Mouse (Mus musculus): ENCODE results near the gene Olfr283.
"Not testable (repeated sequence)": the region's sequence is repeated elsewhere in the genome, so short reads cannot be mapped to it uniquely, and the experiment has no call there.

Olfr283 gene

GRCm38 (mm10) chr15:98380846-98381245 is at the start of gene Olfr283:
Olfr283 (minus strand) TSS chr15:98380946.
- in situ Hi-C loops (cut with MboI, MseI): loop anchor here in 1 of 2 experiments (5.0 to 10.0 kb wide), 2 partner anchors 289 to 1924 kb away; partner anchors contain the start of genes Mettl7a1, Pfkm and Senp1

GRCm38 (mm10) chr15:98425188-98425587 is 44.4 kb upstream of the Olfr283 start:
- in situ Hi-C loops (cut with MboI, MseI): no loop called here

- in situ Hi-C loops (cut with MboI, MseI): no loop called here
These were observed 44.0 kb upstream of the Olfr283 start for GRCm38 (mm10) chr15:98424753-98425152.

- in situ Hi-C loops (cut with MboI, MseI): no loop called here
These were observed 43.6 kb upstream of the Olfr283 start for GRCm38 (mm10) chr15:98424326-98424725.

GRCm38 (mm10) chr15:98420897-98421296 is 40.2 kb upstream of the Olfr283 start:
- in situ Hi-C loops (cut with MboI, MseI): no loop called here

- in situ Hi-C loops (cut with MboI, MseI): no loop called here
These were observed 37.4 kb upstream of the Olfr283 start for GRCm38 (mm10) chr15:98418096-98418495.

GRCm38 (mm10) chr15:98417285-98417684 is 36.5 kb upstream of the Olfr283 start:
- in situ Hi-C loops (cut with MboI, MseI): not testable (repeated sequence)

- in situ Hi-C loops (cut with MboI, MseI): not testable (repeated sequence)
These were observed 36.1 kb upstream of the Olfr283 start for GRCm38 (mm10) chr15:98416802-98417201.

- in situ Hi-C loops (cut with MboI, MseI): no loop called here
These were observed 35.2 kb upstream of the Olfr283 start for GRCm38 (mm10) chr15:98415996-98416395.

- in situ Hi-C loops (cut with MboI, MseI): no loop called here
These were observed 29.5 kb upstream of the Olfr283 start for GRCm38 (mm10) chr15:98410249-98410648.

GRCm38 (mm10) chr15:98409635-98410034 is 28.9 kb upstream of the Olfr283 start:
- in situ Hi-C loops (cut with MboI, MseI): no loop called here

GRCm38 (mm10) chr15:98408406-98409060 is 27.8 kb upstream of the Olfr283 start:
- in situ Hi-C loops (cut with MboI, MseI): no loop called here

GRCm38 (mm10) chr15:98402356-98402755 is 21.6 kb upstream of the Olfr283 start:
- in situ Hi-C loops (cut with MboI, MseI): no loop called here

- in situ Hi-C loops (cut with MboI, MseI): no loop called here
These were observed 16.4 kb upstream of the Olfr283 start for GRCm38 (mm10) chr15:98397136-98397535.

GRCm38 (mm10) chr15:98391903-98392187 is 11.1 kb upstream of the Olfr283 start:
- in situ Hi-C loops (cut with MboI, MseI): no loop called here

- in situ Hi-C loops (cut with MboI, MseI): no loop called here
These were observed 10.5 kb upstream of the Olfr283 start for GRCm38 (mm10) chr15:98391081-98391902.

- in situ Hi-C loops (cut with MboI, MseI): loop anchor here in 1 of 2 experiments (10.0 kb wide), 1 partner anchor 1915 kb away; the partner anchor contains the start of gene Mettl7a1
These were observed 9.1 kb upstream of the Olfr283 start for GRCm38 (mm10) chr15:98389796-98390195.

GRCm38 (mm10) chr15:98387621-98388020 is 6.9 kb upstream of the Olfr283 start:
- in situ Hi-C loops (cut with MboI, MseI): loop anchor here in 1 of 2 experiments (10.0 kb wide), 1 partner anchor 1917 kb away; the partner anchor contains the start of gene Mettl7a1

GRCm38 (mm10) chr15:98378209-98378608 is 2.5 kb downstream of the Olfr283 start:
- in situ Hi-C loops (cut with MboI, MseI): loop anchor here in 1 of 2 experiments (5.0 kb wide), 1 partner anchor 81 kb away; the partner anchor contains the start of gene Zfp641

- in situ Hi-C loops (cut with MboI, MseI): no loop called here
These were observed 39.9 kb downstream of the Olfr283 start, which contains the start of gene Olfr284 for GRCm38 (mm10) chr15:98340887-98341286. Olfr284 (minus strand) TSS chr15:98340987.

All from T-helper 17 cell (primary cell).